8 mouse cellular contexts compared by ENCODE assay signal in genomic region chr7:35646317-35647081, GRCm38 (mm10). TPM values are rescaled to one million over a fixed set of nuclear protein-coding genes. Genes with fewer than 3 reads are reported as not detected.
DNase-seq lines count a peak whose midpoint lies in the region; ATAC-seq lines count a peak whose summit lies in the region.

No protein-coding gene starts in this region.

- peak overlapping the region; percentile 97 for H3K4me3 ChIP-seq in brown adipose tissue, adult 24 weeks (ENCODE audit: insufficient read depth, low read depth, low read length)
- peak overlapping the region; percentile 82 for H3K4me3 ChIP-seq in forebrain, embryonic 14.5 days (ENCODE audit: low read depth, low read length)
- peak overlapping the region; percentile 84 for H3K4me3 ChIP-seq in kidney, embryonic 16.5 days (ENCODE audit: low read length)
- peak overlapping the region; percentile 98 for H3K4me3 ChIP-seq in megakaryocyte, embryonic 14.5 days (replicated peaks)

- H3K4me1 ChIP-seq in brown adipose tissue, adult 24 weeks (ENCODE audit: control insufficient read depth, insufficient read depth, insufficient read length, low read length), result peaks cover 4% of the 10 kb centered on the region; the same call in 1 of the 2 replicates
- H3K4me1 ChIP-seq in forebrain, embryonic 14.5 days (ENCODE audit: control insufficient read depth, insufficient read depth, low read length), result peaks cover 4% of the 10 kb centered on the region; the same call in 1 of the 2 replicates
- H3K4me1 ChIP-seq in kidney, embryonic 16.5 days (ENCODE audit: insufficient read depth, low read length), result peaks cover 3% of the 10 kb centered on the region; the same call in 1 of the 2 replicates
- peaks cover 27% of the 10 kb centered on the region for H3K4me1 ChIP-seq in megakaryocyte, embryonic 14.5 days

- WGBS in forebrain, embryonic 14.5 days, result 11% methylated on average over 34 of the region's 34 CpGs
- 5% methylated on average over 34 of the region's 34 CpGs for WGBS in kidney, embryonic 16.5 days

- intact Hi-C loops in left cerebral cortex, postnatal 36 days (cut with DNase I), result loop anchor here (5.0 kb wide), 1 partner anchor 156 kb away; the partner anchor contains the start of gene Zfp507

- H3K9ac ChIP-seq in forebrain, embryonic 14.5 days (ENCODE audit: low read length), result peak overlapping the region; percentile 86
- peak overlapping the region; percentile 92 for H3K9ac ChIP-seq in kidney, embryonic 16.5 days (replicated peaks; ENCODE audit: low read length)

- peak; percentile 1 to 5 for DNase-seq in urinary bladder, adult 18-20 months (ENCODE audit: low spot score in 2 of 2)
- DNase-seq in urinary bladder, postnatal 10 days (ENCODE audit: low spot score), result no peak
- no peak for DNase-seq in forebrain, embryonic 14.5 days (ENCODE audit: low spot score)
- DNase-seq in testis, postnatal 10 days (ENCODE audit: low spot score), result peak; percentile 58
- no peak for DNase-seq in left cerebral cortex, postnatal 36 days (ENCODE audit: low spot score in 2 of 2)

- no peaks in the 10 kb centered on the region for H3K9me3 ChIP-seq in forebrain, embryonic 14.5 days (replicated peaks; ENCODE audit: control insufficient read depth, low read length)
- H3K9me3 ChIP-seq in kidney, embryonic 16.5 days (ENCODE audit: low read length), result no peaks in the 10 kb centered on the region
- peaks cover 17% of the 10 kb centered on the region for H3K9me3 ChIP-seq in megakaryocyte, embryonic 14.5 days

- peak; percentile 61 for ATAC-seq in forebrain, embryonic 14.5 days
- peak; percentile 49 for ATAC-seq in kidney, embryonic 16.5 days (ENCODE audit: low FRiP score, low TSS enrichment)

- no peak overlapping the region for H3K27ac ChIP-seq in brown adipose tissue, adult 24 weeks (replicated peaks; ENCODE audit: low read depth, low read length)
- peak overlapping the region; percentile 60; the same call in 1 of the 2 replicates for H3K27ac ChIP-seq in forebrain, embryonic 14.5 days (ENCODE audit: low read depth, low read length)
- peak overlapping the region; percentile 73 for H3K27ac ChIP-seq in kidney, embryonic 16.5 days (ENCODE audit: low read length)

- peaks cover 42% of the 10 kb centered on the region for H3K36me3 ChIP-seq in forebrain, embryonic 14.5 days (ENCODE audit: control insufficient read depth, insufficient read depth, low read length)
- peaks cover 30% of the 10 kb centered on the region for H3K36me3 ChIP-seq in kidney, embryonic 16.5 days (ENCODE audit: insufficient read depth, low read length)
- H3K36me3 ChIP-seq in megakaryocyte, embryonic 14.5 days (replicated peaks; ENCODE audit: low read length), result peaks cover 42% of the 10 kb centered on the region

- H3K4me2 ChIP-seq in forebrain, embryonic 14.5 days (ENCODE audit: low read length), result peak overlapping the region; percentile 77
- peak overlapping the region; percentile 70 for H3K4me2 ChIP-seq in kidney, embryonic 16.5 days (replicated peaks; ENCODE audit: low read depth, low read length)

- no peaks in the 10 kb centered on the region for H3K27me3 ChIP-seq in forebrain, embryonic 14.5 days (replicated peaks; ENCODE audit: control insufficient read depth, insufficient read depth, low read length)
- no peaks in the 10 kb centered on the region for H3K27me3 ChIP-seq in kidney, embryonic 16.5 days (ENCODE audit: insufficient read depth, low read length)
- H3K27me3 ChIP-seq in megakaryocyte, embryonic 14.5 days (replicated peaks), result peaks cover 2% of the 10 kb centered on the region

RNA-seq across cellular contexts. Expression of gene Pdcd5, which starts 0.8 kb away (rescaled TPM):
- polyA plus RNA-seq in brown adipose tissue, adult 24 weeks (2012; ENCODE audit: insufficient read depth, insufficient read length, missing spikeins), result 142 and 150 TPM in 2 replicates
- polyA plus RNA-seq in forebrain, embryonic 14.5 days (2014; fragmentation: Nextera tagmentation; extraction: Ambion mirVana), result 232 and 268 TPM in 2 replicates
- polyA plus RNA-seq in kidney, embryonic 16.5 days (2015; fragmentation: Nextera tagmentation; extraction: Ambion mirVana), result 215 and 233 TPM in 2 replicates
- polyA plus RNA-seq in megakaryocyte, embryonic 14.5 days (2012; ENCODE audit: insufficient read depth, low replicate concordance), result 29.5 and 220 TPM in 2 replicates
- total RNA-seq in left cerebral cortex, postnatal 36 days (2021), result 10 to 100 TPM; 69.4 to 71.6 TPM

Comparison
In these comparisons a context has a peak if more than half of its experiments do, and no peak if none do; other contexts are left out.
1. DNase-seq: peak in urinary bladder, adult 18-20 months (2 of 2) and testis, postnatal 10 days (single experiment); none in urinary bladder, postnatal 10 days (single experiment), forebrain, embryonic 14.5 days (single experiment) and left cerebral cortex, postnatal 36 days (0 of 2).
2. Peak in every context shown above with its lines, with median percentiles within 50 percentile points of each other: H3K4me3 ChIP-seq.